Mouse (Mus musculus) embryonic fibroblast, embryonic 13.5 days (primary cell): ENCODE results near the gene Kcnk12.

Experiments
- CTCF ChIP-seq: IDR thresholded peaks from 2 replicates; pipeline ENCODE4 v1.5.1; 2011; ENCODE audit warnings: mild to moderate bottlenecking, control low read depth, low read length, moderate library complexity, borderline replicate concordance; ENCODE audit not compliant: insufficient read depth
- POLR2A ChIP-seq: IDR thresholded peaks from 2 replicates; pipeline ENCODE4 v1.6.1; 2011; ENCODE audit warnings: low read depth, mild to moderate bottlenecking, control low read depth, low read length, moderate library complexity

GRCm38 (mm10) chr17:87788216-87788615, 9.6 kb downstream of the Kcnk12 start:
- TF ChIP-seq POLR2A: no peak
- TF ChIP-seq CTCF: no peak
